Mouse (Mus musculus): ENCODE measurements around the gene Tom1. TPM values are rescaled to one million over a fixed set of nuclear protein-coding genes. Genes with fewer than 3 reads are reported as not detected.

The Tom1 gene
- polyA plus RNA-seq, 1 experiment from 2014 or later: 40.0 TPM

DNA sequence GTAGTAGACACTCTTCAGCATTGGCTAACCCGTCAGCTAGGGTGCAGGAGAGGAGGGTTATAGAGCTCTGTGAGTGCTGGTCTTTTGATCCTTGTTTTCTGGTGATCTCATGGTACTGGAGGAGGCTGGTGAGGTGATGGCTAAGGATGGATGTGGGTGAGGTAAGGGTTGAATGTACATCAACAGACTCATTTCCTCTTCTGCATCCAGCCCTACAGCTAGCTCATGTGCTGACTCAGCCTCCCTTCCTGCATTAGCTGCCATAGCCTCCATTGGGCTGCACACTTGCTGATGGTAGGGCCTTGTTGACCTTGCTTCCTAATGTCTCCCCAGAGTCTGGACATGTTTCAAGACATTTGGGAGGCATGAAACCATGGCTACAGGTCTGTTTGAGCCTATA is 9.5 kb downstream of the Tom1 start:
- Histone ChIP-seq H3K4me3 (no peak overlapping the region), H3K4me2 (no peak overlapping the region), H3K9me3 (no peaks in the 10 kb centered on the region), H3K36me3 (0 out of 2 replicates have a peak, but pooled peaks cover 2% of the 10 kb centered on the region), H3K9ac (no peak overlapping the region), H3K27ac (replicated peaks) (no peak overlapping the region), H3K4me1 (peaks cover 60% of the 10 kb centered on the region), H3K27me3 (replicated peaks) (no peaks in the 10 kb centered on the region)
- no peak for ATAC-seq (ENCODE audit: extremely low read depth, insufficient number of reproducible peaks, low FRiP score, low TSS enrichment)
- 83% methylated on average over 1 of the region's 1 CpGs for whole genome bisulfite sequencing

GRCm38 (mm10) chr8:75046303-75046702 is 12.8 kb downstream of the Tom1 start:
- Histone ChIP-seq H3K36me3 (peaks cover 9% of the 10 kb centered on the region), H3K27ac (replicated peaks) (peak overlapping the region; percentile 74), H3K4me3 (no peak overlapping the region), H3K9me3 (no peaks in the 10 kb centered on the region), H3K9ac (no peak overlapping the region), H3K4me1 (peaks cover 28% of the 10 kb centered on the region), H3K27me3 (replicated peaks) (no peaks in the 10 kb centered on the region), H3K4me2 (no peak overlapping the region)
- WGBS: 70% methylated on average over 1 of the region's 1 CpGs
- no peak for ATAC-seq (ENCODE audit: extremely low read depth, insufficient number of reproducible peaks, low FRiP score, low TSS enrichment)

DNA sequence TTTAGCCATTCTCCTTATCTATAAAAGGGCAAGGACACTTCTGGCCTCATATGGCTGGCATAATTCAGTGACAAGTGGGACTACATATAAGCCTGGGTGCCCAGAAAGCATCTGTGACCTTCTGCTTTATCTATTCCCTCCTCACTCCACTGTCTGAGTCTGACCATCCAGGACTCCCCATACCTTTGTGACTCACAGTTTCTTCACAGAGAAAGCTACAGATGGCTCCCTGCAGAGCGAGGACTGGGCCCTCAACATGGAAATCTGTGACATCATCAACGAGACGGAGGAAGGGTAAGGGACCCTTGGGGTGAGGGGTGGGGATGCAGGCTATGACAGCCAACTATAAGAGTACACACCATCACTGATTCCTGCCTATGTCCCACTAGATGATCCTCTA is 14.3 kb downstream of the Tom1 start:
- H3K36me3 ChIP-seq: peaks cover 21% of the 10 kb centered on the region
- 86% methylated on average over 3 of the region's 3 CpGs for WGBS
- no peak overlapping the region for H3K4me3 ChIP-seq
- no peak overlapping the region for H3K4me2 ChIP-seq
- no peak for ATAC-seq (ENCODE audit: extremely low read depth, insufficient number of reproducible peaks, low FRiP score, low TSS enrichment)
- no peak overlapping the region for H3K27ac ChIP-seq (replicated peaks)
- H3K27me3 ChIP-seq (replicated peaks): no peaks in the 10 kb centered on the region
- H3K9me3 ChIP-seq: no peaks in the 10 kb centered on the region
- peaks cover 20% of the 10 kb centered on the region for H3K4me1 ChIP-seq
- H3K9ac ChIP-seq: no peak overlapping the region

GRCm38 (mm10) chr8:75053342-75053741 is 19.8 kb downstream of the Tom1 start:
- Histone ChIP-seq H3K9ac (no peak overlapping the region), H3K36me3 (peaks cover 60% of the 10 kb centered on the region), H3K4me2 (no peak overlapping the region), H3K4me1 (peaks cover 3% of the 10 kb centered on the region; the same call in 1 of the 2 replicates), H3K4me3 (no peak overlapping the region), H3K27me3 (replicated peaks) (no peaks in the 10 kb centered on the region), H3K9me3 (no peaks in the 10 kb centered on the region), H3K27ac (replicated peaks) (no peak overlapping the region)
- ATAC-seq (ENCODE audit: extremely low read depth, insufficient number of reproducible peaks, low FRiP score, low TSS enrichment): no peak
- WGBS: 89% methylated on average over 4 of the region's 4 CpGs

GRCm38 (mm10) chr8:75055673-75056072 is 22.2 kb downstream of the Tom1 start:
- no peaks in the 10 kb centered on the region for H3K9me3 ChIP-seq
- ATAC-seq (ENCODE audit: extremely low read depth, insufficient number of reproducible peaks, low FRiP score, low TSS enrichment): no peak
- H3K27ac ChIP-seq (replicated peaks): no peak overlapping the region
- peaks cover 3% of the 10 kb centered on the region; the same call in 1 of the 2 replicates for H3K4me1 ChIP-seq
- no peaks in the 10 kb centered on the region for H3K27me3 ChIP-seq (replicated peaks)
- WGBS: 85% methylated on average over 2 of the region's 2 CpGs
- peaks cover 76% of the 10 kb centered on the region for H3K36me3 ChIP-seq
- H3K4me3 ChIP-seq: no peak overlapping the region
- no peak overlapping the region for H3K9ac ChIP-seq
- no peak overlapping the region for H3K4me2 ChIP-seq

DNA sequence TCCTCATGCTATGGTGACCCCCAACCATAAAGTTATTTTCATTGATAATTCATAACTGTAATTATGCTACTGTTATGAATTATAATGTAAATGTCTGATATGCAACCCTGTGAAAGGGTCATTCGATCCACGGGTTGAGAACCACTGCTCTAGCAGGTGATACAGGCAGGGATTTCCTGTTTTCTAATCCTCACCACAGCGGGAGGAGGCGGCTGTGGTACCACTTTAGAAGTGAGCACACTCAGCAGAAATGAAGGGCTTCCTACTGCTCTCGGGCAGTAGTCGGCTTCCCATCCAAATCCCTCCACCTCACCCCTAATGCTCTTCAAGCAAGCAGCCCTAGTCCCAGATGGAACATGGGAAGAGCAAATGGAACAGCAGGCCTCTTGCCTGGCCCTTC is 26.5 kb downstream of the Tom1 start:
- Histone ChIP-seq H3K9ac (no peak overlapping the region), H3K36me3 (peaks cover 83% of the 10 kb centered on the region), H3K27me3 (replicated peaks) (no peaks in the 10 kb centered on the region), H3K9me3 (no peaks in the 10 kb centered on the region), H3K4me3 (no peak overlapping the region), H3K4me2 (no peak overlapping the region), H3K4me1 (peaks cover 10% of the 10 kb centered on the region), H3K27ac (replicated peaks) (no peak overlapping the region)
- WGBS: 72% methylated on average over 6 of the region's 6 CpGs
- ATAC-seq (ENCODE audit: extremely low read depth, insufficient number of reproducible peaks, low FRiP score, low TSS enrichment): no peak

GRCm38 (mm10) chr8:75060815-75061214 is 27.3 kb downstream of the Tom1 start:
- ATAC-seq (ENCODE audit: extremely low read depth, insufficient number of reproducible peaks, low FRiP score, low TSS enrichment): no peak
- Histone ChIP-seq H3K27ac (replicated peaks) (no peak overlapping the region), H3K4me1 (peaks cover 10% of the 10 kb centered on the region), H3K27me3 (replicated peaks) (no peaks in the 10 kb centered on the region), H3K36me3 (peaks cover 83% of the 10 kb centered on the region), H3K4me2 (no peak overlapping the region), H3K9ac (no peak overlapping the region), H3K4me3 (no peak overlapping the region), H3K9me3 (no peaks in the 10 kb centered on the region)
- 66% methylated on average over 2 of the region's 2 CpGs for WGBS

- ATAC-seq (ENCODE audit: extremely low read depth, insufficient number of reproducible peaks, low FRiP score, low TSS enrichment): no peak
Observed at GRCm38 (mm10) chr8:75063290-75063689, 29.8 kb downstream of the Tom1 start.

GRCm38 (mm10) chr8:75064790-75065189 is 31.3 kb downstream of the Tom1 start:
- H3K4me1 ChIP-seq: peaks cover 10% of the 10 kb centered on the region
- 71% methylated on average over 3 of the region's 3 CpGs for WGBS
- ATAC-seq (ENCODE audit: extremely low read depth, insufficient number of reproducible peaks, low FRiP score, low TSS enrichment): no peak
- no peak overlapping the region for H3K4me3 ChIP-seq
- H3K9me3 ChIP-seq: no peaks in the 10 kb centered on the region
- no peak overlapping the region for H3K4me2 ChIP-seq
- no peaks in the 10 kb centered on the region for H3K27me3 ChIP-seq (replicated peaks)
- H3K9ac ChIP-seq: no peak overlapping the region
- no peak overlapping the region for H3K27ac ChIP-seq (replicated peaks)
- peaks cover 67% of the 10 kb centered on the region for H3K36me3 ChIP-seq

More at GRCm38 (mm10) chr8:75063290-75063689, 29.8 kb downstream of the Tom1 start:
- H3K27ac ChIP-seq (replicated peaks): no peak overlapping the region
- H3K9ac ChIP-seq: no peak overlapping the region
- WGBS: 47% methylated on average over 3 of the region's 3 CpGs
- no peak overlapping the region for H3K4me3 ChIP-seq
- no peaks in the 10 kb centered on the region for H3K9me3 ChIP-seq
- H3K27me3 ChIP-seq (replicated peaks): no peaks in the 10 kb centered on the region
- no peak overlapping the region for H3K4me2 ChIP-seq
- H3K4me1 ChIP-seq: peaks cover 10% of the 10 kb centered on the region
- H3K36me3 ChIP-seq: peaks cover 78% of the 10 kb centered on the region

- no peak overlapping the region for H3K4me3 ChIP-seq
- H3K9me3 ChIP-seq: no peaks in the 10 kb centered on the region
- H3K4me1 ChIP-seq: peaks cover 10% of the 10 kb centered on the region
- peaks cover 50% of the 10 kb centered on the region for H3K36me3 ChIP-seq
- H3K27me3 ChIP-seq (replicated peaks): no peaks in the 10 kb centered on the region
- 64% methylated on average over 6 of the region's 6 CpGs for WGBS
- ATAC-seq (ENCODE audit: extremely low read depth, insufficient number of reproducible peaks, low FRiP score, low TSS enrichment): no peak
- H3K27ac ChIP-seq (replicated peaks): no peak overlapping the region
- H3K9ac ChIP-seq: no peak overlapping the region
- no peak overlapping the region for H3K4me2 ChIP-seq
Observed at GRCm38 (mm10) chr8:75067287-75067686, 33.8 kb downstream of the Tom1 start.

- no peaks in the 10 kb centered on the region for H3K27me3 ChIP-seq (replicated peaks)
- no peak overlapping the region for H3K27ac ChIP-seq (replicated peaks)
- H3K9ac ChIP-seq: no peak overlapping the region
- no peaks in the 10 kb centered on the region for H3K4me1 ChIP-seq
- H3K9me3 ChIP-seq: no peaks in the 10 kb centered on the region
- WGBS: 81% methylated on average over 1 of the region's 1 CpGs
- no peak overlapping the region for H3K4me2 ChIP-seq
- no peak for ATAC-seq (ENCODE audit: extremely low read depth, insufficient number of reproducible peaks, low FRiP score, low TSS enrichment)
- H3K36me3 ChIP-seq: peaks cover 29% of the 10 kb centered on the region
- no peak overlapping the region for H3K4me3 ChIP-seq
Observed at GRCm38 (mm10) chr8:75070297-75070696, 36.8 kb downstream of the Tom1 start.

DNA sequence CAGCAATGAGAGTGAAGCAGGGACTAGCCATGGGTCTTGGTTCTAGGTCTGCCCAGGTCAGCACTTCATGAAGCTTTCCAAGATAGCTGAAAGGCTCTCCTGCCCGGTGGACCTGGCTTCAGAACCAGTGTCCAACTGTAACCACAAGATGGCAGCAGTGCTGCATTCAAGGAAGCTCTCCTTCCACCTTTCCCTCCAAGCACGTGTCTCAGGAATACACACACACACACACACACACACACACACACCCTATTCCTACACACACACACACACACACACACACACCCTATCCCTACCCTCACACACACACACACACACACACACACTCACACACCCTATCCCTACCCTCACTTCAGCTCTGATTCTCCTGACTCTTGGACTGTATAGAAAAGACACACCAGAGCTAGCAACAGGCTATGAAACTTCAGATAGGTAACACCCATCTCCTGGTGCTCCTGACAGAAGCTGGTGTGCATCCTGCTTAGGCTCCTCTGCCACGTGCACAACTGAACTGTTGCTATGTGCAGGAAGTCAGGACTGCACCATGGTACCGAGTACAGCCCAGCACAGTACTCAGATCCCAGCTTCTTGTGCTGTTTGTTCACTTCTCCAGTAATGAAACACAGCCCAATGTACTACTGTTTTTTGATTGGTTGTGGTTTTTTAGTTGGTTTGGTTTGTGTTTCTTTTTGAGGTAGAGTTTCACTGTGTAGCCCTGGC is 38.3 kb downstream of the Tom1 start:
- Histone ChIP-seq H3K4me1 (no peaks in the 10 kb centered on the region), H3K27me3 (replicated peaks) (no peaks in the 10 kb centered on the region), H3K36me3 (peaks cover 16% of the 10 kb centered on the region), H3K27ac (replicated peaks) (no peak overlapping the region), H3K9ac (peak overlapping the region; percentile 28; the same call in 1 of the 2 replicates), H3K4me2 (no peak overlapping the region), H3K4me3 (no peak overlapping the region), H3K9me3 (no peaks in the 10 kb centered on the region)
- no peak for ATAC-seq (ENCODE audit: extremely low read depth, insufficient number of reproducible peaks, low FRiP score, low TSS enrichment)
- 25% methylated on average over 4 of the region's 4 CpGs for WGBS

All from heart, embryonic 13.5 days (tissue).